Mouse (Mus musculus) forebrain, postnatal 0 days (tissue): ENCODE measurements at regions not wholly inside any gene's neighbourhood (a gene's known extent, or its start where the extent isn't known, plus 50 kb on each side); places are given as distances from the start of the nearest gene placed in this dataset.
A peak's percentile ranks its signal among the peaks of the same experiment; 100 is the strongest.

Experiments used
- ATAC-seq: fragments of 200-750 bp; cut with Nextera tagmentation; 2 replicates; pipeline ENCODE4 v1.8.0; 2017; ENCODE audit warnings: mild to moderate bottlenecking, moderate library complexity
- DNase-seq: peaks from one replicate; pipeline ENCODE4 v3.0.0-alpha.2; 2015
- H3K27ac ChIP-seq: fragments of 300-500 bp; sonication (generic); 2 replicates; pipeline ENCODE4 v1.5.1; 2014; ENCODE audit warnings: low read depth, mild to moderate bottlenecking, antibody characterized with exemption, low read length, moderate library complexity, mixed read lengths
- H3K27me3 ChIP-seq: fragments of 300-500 bp; sonication (generic); 2 replicates; pipeline ENCODE4 v1.6.1; 2014; ENCODE audit warnings: mild to moderate bottlenecking, low read length, mixed read lengths; ENCODE audit not compliant: insufficient read depth
- H3K36me3 ChIP-seq: fragments of 300-500 bp; sonication (generic); 2 replicates; pipeline ENCODE4 v1.6.1; 2014; ENCODE audit warnings: mild to moderate bottlenecking, moderate library complexity; ENCODE audit not compliant: insufficient read depth
- H3K4me1 ChIP-seq: fragments of 300-500 bp; sonication (generic); 2 replicates; pipeline ENCODE4 v1.6.1; 2014; ENCODE audit warnings: antibody characterized with exemption; ENCODE audit not compliant: insufficient read depth
- H3K4me2 ChIP-seq: fragments of 300-500 bp; sonication (generic); 2 replicates; pipeline ENCODE4 v1.6.1; 2014; ENCODE audit warnings: low read depth, mild to moderate bottlenecking, moderate library complexity
- H3K4me3 ChIP-seq: fragments of 300-500 bp; sonication (generic); 2 replicates; pipeline ENCODE4 v1.5.1; 2014; ENCODE audit warnings: low read depth, low read length, mixed read lengths
- H3K9ac ChIP-seq: fragments of 300-500 bp; sonication (generic); 2 replicates; pipeline ENCODE4 v1.6.1; 2014; ENCODE audit warnings: mild to moderate bottlenecking
- H3K9me3 ChIP-seq: fragments of 300-500 bp; sonication (generic); 2 replicates; pipeline ENCODE4 v1.6.1; 2016; ENCODE audit warnings: low read length
- CTCF ChIP-seq: sonication (generic); IDR thresholded peaks from 2 replicates; pipeline ENCODE4 v1.5.1; 2016; ENCODE audit warnings: antibody characterized with exemption, control low read depth, low read depth
- WGBS: fragments of 180-500 bp; shearing (Covaris S2); extraction: QIAGEN DNeasy Blood & Tissue Kit; methylation state at CpG from one replicate; pipeline ENCODE4 v1.1.7; 2014; 5-methylcytosine and 5-hydroxymethylcytosine counted together

DNA sequence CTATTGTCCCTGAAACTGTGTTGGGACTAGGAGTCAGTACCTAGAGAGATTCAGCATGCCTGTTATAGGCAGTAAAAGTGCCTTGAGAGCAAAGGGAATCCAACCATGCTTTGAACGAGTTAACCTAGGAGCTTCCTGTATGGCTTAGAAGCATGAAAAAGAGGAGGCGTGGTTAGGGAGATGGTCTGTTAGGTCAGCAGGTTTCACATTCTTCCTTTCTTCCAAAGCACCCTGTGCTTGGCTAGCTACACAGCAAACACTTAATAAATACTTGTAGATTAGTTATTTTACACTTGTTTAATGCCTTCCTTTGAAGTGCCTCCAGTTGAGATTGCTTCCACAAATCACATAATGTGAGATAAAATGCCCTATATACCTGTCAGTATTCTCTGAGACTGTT lies 284.9 kb upstream of the Adgra3 start:
- no peaks in the 10 kb centered on the region for H3K36me3 ChIP-seq
- no peak overlapping the region for H3K4me3 ChIP-seq
- no peaks in the 10 kb centered on the region for H3K27me3 ChIP-seq
- ATAC-seq, result no peak
- H3K9me3 ChIP-seq, result no peaks in the 10 kb centered on the region
- H3K4me2 ChIP-seq, result no peak overlapping the region
- DNase-seq, result no peak
- no peak overlapping the region for H3K27ac ChIP-seq
- no peak for TF ChIP-seq CTCF
- no peak overlapping the region for H3K9ac ChIP-seq
- WGBS, result 80% methylated on average over 2 of the region's 2 CpGs
- H3K4me1 ChIP-seq, result no peaks in the 10 kb centered on the region

DNA sequence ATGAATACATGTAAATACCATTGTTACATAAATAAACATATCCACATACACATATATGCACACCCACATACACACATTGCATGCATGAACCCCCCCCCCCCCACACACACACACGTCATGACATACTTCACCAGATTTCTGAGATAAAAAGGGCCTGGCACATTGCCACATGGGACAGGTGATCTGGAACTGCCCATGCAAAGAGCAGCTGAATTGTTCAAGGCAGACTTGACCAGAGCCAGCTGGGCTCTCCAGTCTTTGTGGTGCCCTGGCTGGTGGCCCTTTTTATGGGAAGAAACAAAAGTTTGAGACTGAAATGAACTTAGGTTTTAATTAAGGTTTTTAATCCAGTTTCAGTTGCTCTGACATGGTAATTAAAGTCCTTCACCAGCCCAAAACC lies 250.7 kb upstream of the Adgra3 start:
- no peak overlapping the region for H3K4me2 ChIP-seq
- no peaks in the 10 kb centered on the region for H3K9me3 ChIP-seq
- no peak for TF ChIP-seq CTCF
- ATAC-seq (no peak; the same call in 1 of the 2 replicates), DNase-seq (peak; percentile 3)
- H3K27me3 ChIP-seq, result no peaks in the 10 kb centered on the region
- H3K4me3 ChIP-seq, result no peak overlapping the region
- 26% methylated on average over 1 of the region's 1 CpGs for WGBS
- H3K9ac ChIP-seq, result no peak overlapping the region
- no peaks in the 10 kb centered on the region for H3K36me3 ChIP-seq
- no peak overlapping the region for H3K27ac ChIP-seq
- no peaks in the 10 kb centered on the region for H3K4me1 ChIP-seq

DNA sequence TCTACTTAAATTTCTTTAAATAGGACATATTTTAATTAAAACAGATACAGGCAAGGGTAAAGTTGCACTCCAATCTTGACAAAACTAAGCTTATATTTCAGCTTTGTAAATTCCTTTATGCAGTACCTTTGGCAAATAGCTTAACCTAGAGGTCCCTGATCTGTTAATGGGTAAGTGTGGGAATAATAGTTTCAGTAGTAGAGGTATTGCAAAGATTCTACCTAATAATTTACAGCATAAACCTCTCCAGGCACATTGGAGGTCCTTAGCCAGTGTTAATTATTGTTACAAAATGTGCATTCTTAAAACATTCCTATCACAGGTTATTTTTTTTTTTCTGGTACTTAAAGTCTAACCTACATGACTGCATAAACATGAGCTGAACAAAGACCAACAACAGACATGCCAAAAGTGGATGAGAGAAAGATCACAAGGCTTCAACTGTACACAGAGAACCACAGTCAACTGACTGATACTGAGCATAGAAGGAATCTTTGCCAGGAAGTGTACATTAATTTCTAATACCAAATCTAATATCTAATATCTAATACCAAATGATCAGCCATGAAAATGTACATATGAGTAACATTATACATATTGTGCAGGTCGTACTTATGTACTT lies 245.2 kb upstream of the Adgra3 start:
- Histone ChIP-seq H3K27me3 (no peaks in the 10 kb centered on the region), H3K4me2 (no peak overlapping the region), H3K36me3 (no peaks in the 10 kb centered on the region), H3K9me3 (no peaks in the 10 kb centered on the region), H3K27ac (no peak overlapping the region), H3K9ac (no peak overlapping the region), H3K4me3 (no peak overlapping the region), H3K4me1 (no peaks in the 10 kb centered on the region)
- TF ChIP-seq CTCF, result no peak
- DNase-seq, result no peak
- ATAC-seq, result no peak
- 69% methylated on average over 1 of the region's 1 CpGs for WGBS

DNA sequence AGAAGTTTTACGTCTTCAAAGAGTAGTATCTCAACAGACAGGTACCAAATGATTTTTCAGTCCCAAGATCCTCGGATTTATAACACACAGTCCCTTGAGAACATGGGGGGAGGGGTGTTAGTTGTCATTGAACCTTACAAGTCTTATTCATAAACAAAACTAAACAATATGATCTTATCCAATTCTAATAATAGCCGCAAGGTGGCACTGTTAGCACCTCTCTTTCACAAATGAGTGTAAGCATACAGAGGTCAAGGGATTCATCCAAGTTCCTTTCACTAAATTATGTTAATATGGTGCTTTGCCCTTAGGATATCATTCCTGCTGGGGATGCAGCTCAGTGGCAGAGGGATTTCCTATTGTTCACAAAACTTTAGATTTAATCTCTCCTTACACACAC lies 235.0 kb upstream of the Adgra3 start:
- 62% methylated on average over 3 of the region's 3 CpGs for WGBS
- no peak for ATAC-seq
- H3K9ac ChIP-seq, result no peak overlapping the region

DNA sequence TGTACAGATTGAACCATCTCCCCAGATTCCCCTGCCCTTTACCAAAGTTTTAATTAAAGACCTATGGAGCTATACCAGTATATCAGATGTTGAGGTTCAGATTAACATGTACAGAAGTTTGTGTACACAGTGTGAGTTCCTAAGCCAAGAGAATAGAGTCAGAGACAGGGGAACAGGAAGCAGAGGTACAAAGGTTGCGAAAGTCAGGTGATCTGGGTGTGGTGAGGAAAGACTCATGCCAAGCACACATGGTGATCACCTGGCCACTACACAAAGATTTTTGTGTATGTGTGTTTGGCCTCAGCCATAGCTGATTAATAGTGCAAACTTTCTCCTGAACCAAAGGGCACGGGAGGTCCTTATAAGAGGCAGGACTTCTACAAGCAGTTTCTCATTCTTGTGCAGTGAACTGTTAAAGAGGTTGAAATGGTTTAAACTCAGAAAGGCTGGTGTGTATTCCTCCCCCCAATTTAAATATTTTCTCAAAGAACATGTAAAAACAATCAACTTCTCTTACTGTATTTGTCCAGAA lies 232.1 kb upstream of the Adgra3 start:
- no peaks in the 10 kb centered on the region for H3K27me3 ChIP-seq
- H3K36me3 ChIP-seq, result no peaks in the 10 kb centered on the region
- H3K9me3 ChIP-seq, result no peaks in the 10 kb centered on the region
- no peak for ATAC-seq
- H3K4me1 ChIP-seq, result no peaks in the 10 kb centered on the region
- TF ChIP-seq CTCF, result no peak
- no peak overlapping the region for H3K9ac ChIP-seq
- no peak overlapping the region for H3K4me3 ChIP-seq
- no peak for DNase-seq
- no peak overlapping the region for H3K27ac ChIP-seq
- no peak overlapping the region for H3K4me2 ChIP-seq
- WGBS, result 64% methylated on average over 2 of the region's 2 CpGs

More for the DNA sequence above, 235.0 kb upstream of the Adgra3 start:
- TF ChIP-seq CTCF, result peak; percentile 10; the same call in 1 of the 2 replicates
- Histone ChIP-seq H3K36me3 (no peaks in the 10 kb centered on the region), H3K9me3 (no peaks in the 10 kb centered on the region), H3K4me3 (no peak overlapping the region), H3K4me1 (no peaks in the 10 kb centered on the region), H3K27me3 (no peaks in the 10 kb centered on the region), H3K27ac (no peak overlapping the region), H3K4me2 (no peak overlapping the region)
- DNase-seq, result no peak

DNA sequence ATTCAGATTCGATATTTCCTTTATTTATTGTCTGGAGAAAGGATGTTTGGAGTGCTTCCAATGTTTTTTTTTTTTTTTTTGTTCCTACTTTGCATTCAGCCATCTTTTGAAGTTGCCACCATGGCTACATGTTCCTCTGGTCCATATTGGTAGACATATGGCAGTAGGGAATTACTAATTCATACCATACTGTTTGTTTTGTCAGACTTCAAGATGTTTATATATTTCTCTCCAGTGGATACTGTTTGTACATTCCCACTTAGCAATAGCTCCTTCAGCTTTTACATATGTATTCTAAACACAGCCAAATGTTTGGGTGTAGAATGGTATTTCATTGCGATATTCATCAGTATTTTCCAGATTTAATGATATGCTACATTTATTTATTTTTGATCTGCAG lies 201.6 kb upstream of the Adgra3 start:
- Histone ChIP-seq H3K27ac (no peak overlapping the region), H3K4me3 (no peak overlapping the region), H3K27me3 (no peaks in the 10 kb centered on the region), H3K9ac (no peak overlapping the region), H3K4me1 (no peaks in the 10 kb centered on the region), H3K36me3 (no peaks in the 10 kb centered on the region), H3K4me2 (no peak overlapping the region), H3K9me3 (no peaks in the 10 kb centered on the region)
- WGBS, result 50% methylated on average over 2 of the region's 2 CpGs
- DNase-seq, result no peak
- TF ChIP-seq CTCF, result no peak
- peak; percentile 61; the same call in 1 of the 2 replicates for ATAC-seq

DNA sequence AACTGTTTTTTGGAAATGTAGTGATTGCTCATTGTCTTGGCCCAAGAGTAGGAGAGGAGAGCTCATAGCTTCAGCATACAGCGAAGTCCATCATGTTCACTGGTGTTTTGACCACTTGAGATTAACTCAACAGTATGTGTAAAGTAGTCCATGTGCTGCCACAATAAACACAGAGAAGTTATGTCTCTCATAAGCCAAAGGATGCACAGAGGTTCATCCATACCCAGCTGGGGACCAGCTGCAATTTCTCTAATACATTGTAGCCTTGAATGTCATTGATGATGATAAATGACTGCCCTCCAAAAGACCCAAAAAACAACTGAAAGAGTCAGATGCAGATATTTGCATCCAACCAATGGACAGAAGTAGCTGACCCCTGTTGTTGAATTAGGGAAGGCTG lies 199.2 kb upstream of the Adgra3 start:
- DNase-seq, result no peak
- no peak for ATAC-seq
- Histone ChIP-seq H3K36me3 (no peaks in the 10 kb centered on the region), H3K27me3 (no peaks in the 10 kb centered on the region), H3K27ac (no peak overlapping the region), H3K9me3 (no peaks in the 10 kb centered on the region), H3K4me2 (no peak overlapping the region), H3K9ac (no peak overlapping the region), H3K4me3 (no peak overlapping the region), H3K4me1 (no peaks in the 10 kb centered on the region)
- TF ChIP-seq CTCF, result no peak
- 94% methylated on average over 1 of the region's 1 CpGs for WGBS
